Mouse (Mus musculus) heart, embryonic 12.5 days (tissue): ENCODE measurements around the gene Trib2. TPM values are rescaled to one million over a fixed set of nuclear protein-coding genes. Genes with fewer than 3 reads are reported as not detected.

Experiments
- ATAC-seq: fragments of 200-750 bp; cut with Nextera tagmentation; 2 replicates; pipeline ENCODE4 v1.8.0; 2017; ENCODE audit warnings: moderate TSS enrichment, moderate library complexity; ENCODE audit not compliant: insufficient number of reproducible peaks, low FRiP score
- H3K27ac ChIP-seq: fragments of 300-500 bp; sonication (generic); 2 replicates; pipeline ENCODE4 v1.5.1; 2016; ENCODE audit warnings: mild to moderate bottlenecking, moderate library complexity; ENCODE audit not compliant: poor library complexity, severe bottlenecking
- H3K27me3 ChIP-seq: fragments of 300-500 bp; sonication (generic); replicated peaks from 2 replicates; pipeline ENCODE4 v1.6.1; 2016; ENCODE audit warnings: mild to moderate bottlenecking, moderate library complexity
- H3K36me3 ChIP-seq: fragments of 300-500 bp; sonication (generic); 2 replicates; pipeline ENCODE4 v1.6.1; 2016; ENCODE audit warnings: mild to moderate bottlenecking, moderate library complexity
- H3K4me1 ChIP-seq: fragments of 300-500 bp; sonication (generic); replicated peaks from 2 replicates; pipeline ENCODE4 v1.6.1; 2016; ENCODE audit warnings: mild to moderate bottlenecking
- H3K4me2 ChIP-seq: fragments of 300-500 bp; sonication (generic); 2 replicates; pipeline ENCODE4 v1.6.1; 2016; ENCODE audit warnings: mild to moderate bottlenecking, moderate library complexity
- H3K4me3 ChIP-seq: fragments of 300-500 bp; sonication (generic); 2 replicates; pipeline ENCODE4 v1.5.1; 2016; ENCODE audit warnings: mild to moderate bottlenecking
- H3K9ac ChIP-seq: fragments of 300-500 bp; sonication (generic); 2 replicates; pipeline ENCODE4 v1.6.1; 2016; ENCODE audit warnings: mild to moderate bottlenecking, moderate library complexity
- H3K9me3 ChIP-seq: fragments of 300-500 bp; sonication (generic); replicated peaks from 2 replicates; pipeline ENCODE4 v1.6.1; 2016; ENCODE audit warnings: mild to moderate bottlenecking, moderate library complexity
- WGBS: fragments of 180-500 bp; shearing (Covaris S2); methylation state at CpG from one replicate; pipeline ENCODE4 v1.1.7; 2016; 5-methylcytosine and 5-hydroxymethylcytosine counted together
- polyA plus RNA-seq: library from polyadenylated mRNA; unstranded; fragments of >200 nt; fragmentation: Nextera tagmentation; extraction: Ambion mirVana; gene quantifications from 2 replicates; pipeline ENCODE4 v1.2.1, GENCODE M21; 2016

Gene Trib2
- polyA plus RNA-seq, 1 experiment from 2014 or later = 67.4 TPM

DNA sequence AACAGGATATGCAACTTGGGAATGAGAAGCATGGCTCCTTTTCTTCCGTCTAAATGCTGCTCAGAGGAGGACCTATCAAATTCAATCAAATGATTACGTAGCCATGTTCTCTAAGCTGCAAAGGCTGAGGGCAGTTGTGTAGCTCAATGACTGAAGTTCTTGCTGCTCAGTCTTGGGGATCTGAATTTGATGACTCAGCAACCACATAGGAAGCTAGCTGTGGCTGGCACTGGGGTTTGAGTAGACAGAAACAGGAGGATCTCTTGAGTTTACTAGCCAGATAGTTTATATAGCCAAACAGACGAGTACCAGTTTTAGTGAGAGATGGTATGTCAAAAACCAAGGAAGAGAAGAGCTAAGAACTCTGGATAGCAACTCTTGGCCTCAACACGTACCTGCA lies 20.8 kb upstream of the Trib2 start:
- no peak overlapping the region for H3K9ac ChIP-seq
- no peaks in the 10 kb centered on the region for H3K36me3 ChIP-seq
- no peak overlapping the region for H3K4me2 ChIP-seq
- H3K27me3 ChIP-seq = no peaks in the 10 kb centered on the region
- no peak overlapping the region for H3K27ac ChIP-seq
- WGBS = 75% methylated on average over 4 of the region's 4 CpGs
- no peaks in the 10 kb centered on the region; the same call in 1 of the 2 replicates for H3K4me1 ChIP-seq
- H3K9me3 ChIP-seq = no peaks in the 10 kb centered on the region
- H3K4me3 ChIP-seq = no peak overlapping the region
- no peak for ATAC-seq

GRCm38 (mm10) chr12:15832674-15833052 lies 15.9 kb upstream of the Trib2 start:
- Histone ChIP-seq H3K4me2 (no peak overlapping the region), H3K4me3 (no peak overlapping the region), H3K27ac (no peak overlapping the region), H3K36me3 (no peaks in the 10 kb centered on the region), H3K27me3 (no peaks in the 10 kb centered on the region), H3K9me3 (no peaks in the 10 kb centered on the region), H3K4me1 (no peaks in the 10 kb centered on the region; the same call in 1 of the 2 replicates), H3K9ac (no peak overlapping the region)
- 83% methylated on average over 7 of the region's 7 CpGs for WGBS
- ATAC-seq = no peak

GRCm38 (mm10) chr12:15831941-15832673 lies 15.4 kb upstream of the Trib2 start:
- Histone ChIP-seq H3K36me3 (no peaks in the 10 kb centered on the region), H3K4me2 (no peak overlapping the region), H3K4me3 (no peak overlapping the region), H3K27me3 (no peaks in the 10 kb centered on the region), H3K4me1 (no peaks in the 10 kb centered on the region; the same call in 1 of the 2 replicates), H3K9me3 (no peaks in the 10 kb centered on the region), H3K27ac (no peak overlapping the region), H3K9ac (no peak overlapping the region)
- ATAC-seq = no peak
- 81% methylated on average over 3 of the region's 3 CpGs for WGBS

- Histone ChIP-seq H3K36me3 (no peaks in the 10 kb centered on the region), H3K4me1 (no peaks in the 10 kb centered on the region; the same call in 1 of the 2 replicates), H3K9me3 (no peaks in the 10 kb centered on the region), H3K9ac (no peak overlapping the region), H3K27me3 (no peaks in the 10 kb centered on the region), H3K4me3 (no peak overlapping the region), H3K27ac (no peak overlapping the region), H3K4me2 (no peak overlapping the region)
- WGBS = 81% methylated on average over 3 of the region's 3 CpGs
- ATAC-seq = no peak
Observed at GRCm38 (mm10) chr12:15830750-15831149, 14.0 kb upstream of the Trib2 start.

DNA sequence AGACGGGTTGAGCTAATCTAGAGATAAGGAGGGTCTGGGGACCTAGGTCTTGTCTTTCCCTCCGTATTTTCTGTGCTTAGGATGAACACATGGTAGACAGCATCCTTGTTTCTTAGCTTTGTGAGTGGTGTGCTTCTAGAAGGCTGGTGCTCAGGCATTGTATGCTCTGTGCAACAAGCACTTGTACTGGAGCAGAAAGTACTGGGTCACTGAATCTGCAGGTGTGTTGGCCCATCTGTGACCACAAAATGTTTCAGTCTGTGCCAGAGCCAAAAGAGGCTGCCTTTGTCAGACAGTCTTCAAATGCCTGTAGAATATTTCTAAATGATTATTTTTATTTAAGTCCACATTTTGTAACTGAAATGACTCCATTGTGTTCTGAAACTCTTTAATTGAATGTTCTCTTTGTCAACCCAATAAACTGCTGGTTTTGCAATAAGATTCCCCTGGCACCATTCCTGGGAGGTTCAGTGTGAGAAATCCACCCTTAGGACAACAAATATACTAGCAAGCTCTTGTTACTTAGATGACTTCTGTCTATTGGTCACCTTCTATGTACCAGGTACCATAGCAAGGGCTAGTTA lies 12.2 kb upstream of the Trib2 start:
- ATAC-seq = no peak
- 33% methylated on average over 2 of the region's 2 CpGs for WGBS

GRCm38 (mm10) chr12:15821019-15821418 lies 4.3 kb upstream of the Trib2 start:
- no peak for ATAC-seq
- no peak overlapping the region for H3K4me2 ChIP-seq
- peaks cover 4% of the 10 kb centered on the region for H3K4me1 ChIP-seq
- no peaks in the 10 kb centered on the region for H3K9me3 ChIP-seq
- no peaks in the 10 kb centered on the region for H3K36me3 ChIP-seq
- no peak overlapping the region for H3K27ac ChIP-seq
- H3K4me3 ChIP-seq = no peak overlapping the region
- H3K27me3 ChIP-seq = no peaks in the 10 kb centered on the region
- H3K9ac ChIP-seq = no peak overlapping the region

More for the DNA sequence above, 12.2 kb upstream of the Trib2 start:
- H3K4me1 ChIP-seq = no peaks in the 10 kb centered on the region
- H3K27ac ChIP-seq = no peak overlapping the region
- no peak overlapping the region for H3K4me3 ChIP-seq
- no peak overlapping the region for H3K4me2 ChIP-seq
- H3K9ac ChIP-seq = no peak overlapping the region
- no peaks in the 10 kb centered on the region for H3K9me3 ChIP-seq
- no peaks in the 10 kb centered on the region for H3K27me3 ChIP-seq
- no peaks in the 10 kb centered on the region for H3K36me3 ChIP-seq

GRCm38 (mm10) chr12:15817365-15817764 lies 643 bp upstream of the Trib2 start:
- Histone ChIP-seq H3K27me3 (no peaks in the 10 kb centered on the region), H3K36me3 (no peaks in the 10 kb centered on the region), H3K4me3 (peak overlapping the region; percentile 79), H3K9ac (peak overlapping the region; percentile 60), H3K4me1 (peaks cover 6% of the 10 kb centered on the region), H3K27ac (peak overlapping the region; percentile 97), H3K4me2 (peak overlapping the region; percentile 70), H3K9me3 (no peaks in the 10 kb centered on the region)
- no peak for ATAC-seq
- 34% methylated on average over 4 of the region's 4 CpGs for WGBS

GRCm38 (mm10) chr12:15816254-15816605 lies 492 bp downstream of the Trib2 start:
- WGBS = 0% methylated on average over 23 of the region's 23 CpGs
- no peak for ATAC-seq

GRCm38 (mm10) chr12:15815576-15816253 lies 1.0 kb downstream of the Trib2 start:
- H3K9ac ChIP-seq = peak overlapping the region; percentile 98
- H3K27me3 ChIP-seq = no peaks in the 10 kb centered on the region
- under 1% methylated on average over 49 of the region's 49 CpGs for WGBS
- peak overlapping the region; percentile 70 for H3K4me2 ChIP-seq
- H3K36me3 ChIP-seq = no peaks in the 10 kb centered on the region
- H3K4me3 ChIP-seq = peak overlapping the region; percentile 79
- peak; percentile 44 for ATAC-seq
- H3K27ac ChIP-seq = peak overlapping the region; percentile 97
- no peaks in the 10 kb centered on the region for H3K9me3 ChIP-seq
- H3K4me1 ChIP-seq = peaks cover 22% of the 10 kb centered on the region

More at GRCm38 (mm10) chr12:15816254-15816605, 492 bp downstream of the Trib2 start:
- Histone ChIP-seq H3K4me2 (peak overlapping the region; percentile 70), H3K27ac (peak overlapping the region; percentile 97), H3K4me1 (peaks cover 17% of the 10 kb centered on the region), H3K4me3 (peak overlapping the region; percentile 79), H3K9ac (peak overlapping the region; percentile 98), H3K36me3 (no peaks in the 10 kb centered on the region), H3K9me3 (no peaks in the 10 kb centered on the region), H3K27me3 (no peaks in the 10 kb centered on the region)

DNA sequence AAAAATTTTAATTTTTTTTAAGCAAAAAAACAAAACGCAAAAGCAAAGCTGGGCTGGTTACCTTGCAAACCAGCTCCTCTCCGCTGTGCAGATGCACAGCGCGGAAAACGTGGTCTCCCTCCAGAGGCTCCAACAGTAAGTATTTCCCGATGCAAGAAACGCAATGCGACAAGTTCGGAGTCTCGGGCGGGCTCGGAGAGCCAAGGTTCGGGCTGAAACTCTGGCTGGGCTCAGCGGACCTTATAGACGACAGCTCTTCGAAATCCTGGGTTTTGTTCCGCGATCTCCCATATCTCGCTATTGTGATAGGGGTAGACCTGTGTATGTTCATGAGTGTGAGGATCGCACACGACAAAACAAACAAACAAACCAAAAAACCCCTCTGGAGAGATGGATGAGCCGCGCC lies 1.5 kb downstream of the Trib2 start:
- no peak for ATAC-seq
- peak overlapping the region; percentile 79 for H3K4me3 ChIP-seq
- peak overlapping the region; percentile 98 for H3K9ac ChIP-seq
- peak overlapping the region; percentile 97 for H3K27ac ChIP-seq
- no peaks in the 10 kb centered on the region for H3K9me3 ChIP-seq
- H3K27me3 ChIP-seq = no peaks in the 10 kb centered on the region
- H3K4me1 ChIP-seq = peaks cover 26% of the 10 kb centered on the region
- H3K36me3 ChIP-seq = no peaks in the 10 kb centered on the region
- H3K4me2 ChIP-seq = peak overlapping the region; percentile 70
- 0% methylated on average over 23 of the region's 23 CpGs for WGBS
